Mouse (Mus musculus) v-Abl transformed pro-B cells (cell line): ENCODE results near the gene Smarcc2.

ENCODE experiments used
- in situ Hi-C, 2 experiments: fragments of 400-800 bp; cut with MboI; formaldehyde crosslinking; loops; one replicate each; pipeline ENCODE4 v1.15.1; 2025; ENCODE audit not compliant: unreplicated experiment in 2 of 2

The Smarcc2 gene

DNA sequence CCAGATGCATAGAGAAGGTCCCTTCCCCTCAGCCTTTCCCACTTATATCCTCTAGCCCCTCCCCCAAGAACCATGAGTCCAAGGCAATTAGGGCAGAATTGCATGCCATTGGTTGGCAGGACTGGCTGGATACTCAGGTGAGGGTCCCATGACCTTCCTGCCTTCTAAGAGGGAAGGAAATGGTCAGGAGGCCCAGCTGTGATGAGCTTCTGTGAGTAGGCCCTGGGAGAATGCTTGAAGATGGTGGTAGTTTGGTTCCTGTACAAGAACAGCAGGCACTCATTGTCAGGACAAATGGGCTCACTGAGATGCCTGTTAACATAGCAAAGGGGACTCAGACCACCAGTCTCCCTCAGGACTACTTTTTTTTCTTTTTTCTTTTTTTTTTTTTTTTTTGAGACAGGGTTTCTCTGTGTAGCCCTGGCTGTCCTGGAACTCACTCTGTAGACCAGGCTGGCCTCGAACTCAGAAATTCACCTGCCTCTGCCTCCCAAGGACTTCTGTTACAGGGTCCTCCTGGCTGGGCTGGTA is 79.4 kb downstream of the Smarcc2 start:
- in situ Hi-C loops = loop anchor here in 1 of 2 experiments (5.0 kb wide), 1 partner anchor 46 kb away; the partner anchor contains the start of gene Myl6
